Mouse (Mus musculus): ENCODE measurements around the gene Gm10318.

The Gm10318 gene

GRCm38 (mm10) chr10:77852559-77852958, at the start of gene Gm10318:
Gene Gm10318, plus strand, starts transcription at chr10:77852859.
- no peak for DNase-seq (ENCODE audit: low spot score)

- no peak for DNase-seq (ENCODE audit: low spot score)
Measured at GRCm38 (mm10) chr10:77804095-77804494, 48.6 kb upstream of the Gm10318 start.

- no peak for DNase-seq (ENCODE audit: low spot score)
Measured at GRCm38 (mm10) chr10:77811743-77812142, 40.9 kb upstream of the Gm10318 start, which contains the start of gene Gm9507. Gene Gm9507, minus strand, starts transcription at chr10:77811843.

- DNase-seq (ENCODE audit: low spot score), result no peak
Measured at GRCm38 (mm10) chr10:77814382-77814781, 38.3 kb upstream of the Gm10318 start, which contains the start of gene Gm2696. Gene Gm2696, plus strand, starts transcription at chr10:77814682.

- DNase-seq (ENCODE audit: low spot score), result no peak
Measured at GRCm38 (mm10) chr10:77815514-77815913, 37.1 kb upstream of the Gm10318 start.

GRCm38 (mm10) chr10:77818523-77818922, 34.1 kb upstream of the Gm10318 start:
- DNase-seq (ENCODE audit: low spot score), result no peak

GRCm38 (mm10) chr10:77819203-77819602, 33.5 kb upstream of the Gm10318 start:
- no peak for DNase-seq (ENCODE audit: low spot score)

- DNase-seq (ENCODE audit: low spot score), result no peak
Measured at GRCm38 (mm10) chr10:77826951-77827350, 25.7 kb upstream of the Gm10318 start, which contains the start of gene Krtap10-4. Gene Krtap10-4, minus strand, starts transcription at chr10:77827095.

GRCm38 (mm10) chr10:77835647-77836046, 17.0 kb upstream of the Gm10318 start, which contains the start of gene Krtap10-10:
Gene Krtap10-10, plus strand, starts transcription at chr10:77835947.
- no peak for DNase-seq (ENCODE audit: low spot score)

- no peak for DNase-seq (ENCODE audit: low spot score)
Measured at GRCm38 (mm10) chr10:77839006-77839405, 13.7 kb upstream of the Gm10318 start.

- no peak for DNase-seq (ENCODE audit: low spot score)
Measured at GRCm38 (mm10) chr10:77846503-77846902, 6.2 kb upstream of the Gm10318 start, which contains the start of gene Gm36176. Gene Gm36176, plus strand, starts transcription at chr10:77846803.

GRCm38 (mm10) chr10:77846961-77847360, 5.7 kb upstream of the Gm10318 start:
- DNase-seq (ENCODE audit: low spot score), result no peak

- no peak for DNase-seq (ENCODE audit: low spot score)
Measured at GRCm38 (mm10) chr10:77847538-77847937, 5.1 kb upstream of the Gm10318 start.

GRCm38 (mm10) chr10:77861675-77862074, 9.0 kb downstream of the Gm10318 start, which contains the start of gene Gm3285:
Gene Gm3285, plus strand, starts transcription at chr10:77861975.
- DNase-seq (ENCODE audit: low spot score), result no peak

GRCm38 (mm10) chr10:77864067-77864761, 11.6 kb downstream of the Gm10318 start:
- DNase-seq (ENCODE audit: low spot score), result no peak

GRCm38 (mm10) chr10:77864762-77865143, 12.1 kb downstream of the Gm10318 start:
- DNase-seq (ENCODE audit: low spot score), result no peak

GRCm38 (mm10) chr10:77867546-77867945, 14.9 kb downstream of the Gm10318 start:
- no peak for DNase-seq (ENCODE audit: low spot score)

- no peak for DNase-seq (ENCODE audit: low spot score)
Measured at GRCm38 (mm10) chr10:77869651-77870050, 17.0 kb downstream of the Gm10318 start.

GRCm38 (mm10) chr10:77878985-77879384, 26.3 kb downstream of the Gm10318 start:
- no peak for DNase-seq (ENCODE audit: low spot score)

- DNase-seq (ENCODE audit: low spot score), result no peak
Measured at GRCm38 (mm10) chr10:77880305-77880704, 27.6 kb downstream of the Gm10318 start.

- no peak for DNase-seq (ENCODE audit: low spot score)
Measured at GRCm38 (mm10) chr10:77882553-77882952, 29.9 kb downstream of the Gm10318 start.

GRCm38 (mm10) chr10:77886007-77886747, 33.5 kb downstream of the Gm10318 start:
- no peak for DNase-seq (ENCODE audit: low spot score)

GRCm38 (mm10) chr10:77890987-77891565, 38.4 kb downstream of the Gm10318 start:
- DNase-seq (ENCODE audit: low spot score), result no peak

Measured in left cerebral cortex, adult 11 months (tissue).